Mouse (Mus musculus): Measurements from ENCODE around the gene Cactin.
A peak's percentile ranks its signal among the peaks of the same experiment; 100 is the strongest.

Gene Cactin

GRCm38 (mm10) chr10:81320550-81321347, at the start of gene Cactin:
Gene Cactin (plus strand): TSS chr10:81321103.
- peak; percentile 93 to 99 for DNase-seq (ENCODE audit: low spot score in 2 of 2)

GRCm38 (mm10) chr10:81272356-81272755, 48.5 kb upstream of the Cactin start:
- no peak for DNase-seq (ENCODE audit: low spot score in 2 of 2)

GRCm38 (mm10) chr10:81273842-81274241, 47.1 kb upstream of the Cactin start:
- DNase-seq (ENCODE audit: low spot score in 2 of 2): no peak

- peak in 1 of 2 experiments; percentile 56 for DNase-seq (ENCODE audit: low spot score in 2 of 2)
Measured at GRCm38 (mm10) chr10:81277676-81278075, 43.2 kb upstream of the Cactin start.

GRCm38 (mm10) chr10:81279496-81279895, 41.4 kb upstream of the Cactin start:
- DNase-seq (ENCODE audit: low spot score in 2 of 2): no peak

- no peak for DNase-seq (ENCODE audit: low spot score in 2 of 2)
Measured at GRCm38 (mm10) chr10:81284189-81284588, 36.7 kb upstream of the Cactin start.

- DNase-seq (ENCODE audit: low spot score in 2 of 2): no peak
Measured at GRCm38 (mm10) chr10:81284719-81285118, 36.2 kb upstream of the Cactin start.

- peak; percentile 87 to 91 for DNase-seq (ENCODE audit: low spot score in 2 of 2)
Measured at GRCm38 (mm10) chr10:81285694-81286450, 35.0 kb upstream of the Cactin start.

GRCm38 (mm10) chr10:81286586-81286985, 34.3 kb upstream of the Cactin start:
- no peak for DNase-seq (ENCODE audit: low spot score in 2 of 2)

GRCm38 (mm10) chr10:81287513-81288157, 33.3 kb upstream of the Cactin start:
- DNase-seq (ENCODE audit: low spot score in 2 of 2): peak in 1 of 2 experiments; percentile 66

GRCm38 (mm10) chr10:81288601-81289000, 32.3 kb upstream of the Cactin start:
- peak in 1 of 2 experiments; percentile 51 for DNase-seq (ENCODE audit: low spot score in 2 of 2)

- DNase-seq (ENCODE audit: low spot score in 2 of 2): peak in 1 of 2 experiments; percentile 58
Measured at GRCm38 (mm10) chr10:81289278-81289677, 31.6 kb upstream of the Cactin start.

- no peak for DNase-seq (ENCODE audit: low spot score in 2 of 2)
Measured at GRCm38 (mm10) chr10:81289811-81290210, 31.1 kb upstream of the Cactin start.

- no peak for DNase-seq (ENCODE audit: low spot score in 2 of 2)
Measured at GRCm38 (mm10) chr10:81290698-81291460, 30.0 kb upstream of the Cactin start.

GRCm38 (mm10) chr10:81291511-81292104, 29.3 kb upstream of the Cactin start, which contains the start of gene Tjp3:
Gene Tjp3 (minus strand): TSS chr10:81291581.
- no peak for DNase-seq (ENCODE audit: low spot score in 2 of 2)

GRCm38 (mm10) chr10:81292554-81293333, 28.2 kb upstream of the Cactin start, which contains the start of gene Pip5k1c:
Gene Pip5k1c (plus strand): TSS chr10:81292963.
- peak; percentile 97 to 99 for DNase-seq (ENCODE audit: low spot score in 2 of 2)

GRCm38 (mm10) chr10:81293334-81294030, 27.4 kb upstream of the Cactin start:
- DNase-seq (ENCODE audit: low spot score in 2 of 2): no peak

- no peak for DNase-seq (ENCODE audit: low spot score in 2 of 2)
Measured at GRCm38 (mm10) chr10:81294442-81294841, 26.5 kb upstream of the Cactin start.

- DNase-seq (ENCODE audit: low spot score in 2 of 2): no peak
Measured at GRCm38 (mm10) chr10:81295185-81295584, 25.7 kb upstream of the Cactin start.

All from cerebellum, postnatal 4 days (tissue).